Mouse (Mus musculus): ENCODE measurements around the gene Eef1akmt3. TPM values are rescaled to one million over a fixed set of nuclear protein-coding genes. Genes with fewer than 3 reads are reported as not detected.

Eef1akmt3 gene
- total RNA-seq, 2 experiments from 2014 or later = not detected

- ATAC-seq (replicated peaks; ENCODE audit: low FRiP score, poor library complexity, severe bottlenecking) = no peak
These were observed 37.5 kb downstream of the Eef1akmt3 start for GRCm38 (mm10) chr10:127003806-127004205.

- ATAC-seq (replicated peaks; ENCODE audit: low FRiP score, poor library complexity, severe bottlenecking) = no peak
These were observed 38.0 kb downstream of the Eef1akmt3 start for GRCm38 (mm10) chr10:127003334-127003733.

- ATAC-seq (replicated peaks; ENCODE audit: low FRiP score, poor library complexity, severe bottlenecking) = no peak
These were observed 38.5 kb downstream of the Eef1akmt3 start for GRCm38 (mm10) chr10:127002765-127003164.

GRCm38 (mm10) chr10:127002056-127002455 lies 39.3 kb downstream of the Eef1akmt3 start:
- no peak for ATAC-seq (replicated peaks; ENCODE audit: low FRiP score, poor library complexity, severe bottlenecking)

- no peak for ATAC-seq (replicated peaks; ENCODE audit: low FRiP score, poor library complexity, severe bottlenecking)
These were observed 40.0 kb downstream of the Eef1akmt3 start for GRCm38 (mm10) chr10:127001297-127001696.

- ATAC-seq (replicated peaks; ENCODE audit: low FRiP score, poor library complexity, severe bottlenecking) = no peak
These were observed 40.8 kb downstream of the Eef1akmt3 start, which contains the start of gene Avil for GRCm38 (mm10) chr10:127000529-127000928. TSS of gene Avil (plus strand) at chr10:127000709.

- ATAC-seq (replicated peaks; ENCODE audit: low FRiP score, poor library complexity, severe bottlenecking) = no peak
These were observed 43.8 kb downstream of the Eef1akmt3 start for GRCm38 (mm10) chr10:126997340-126998113.

- ATAC-seq (replicated peaks; ENCODE audit: low FRiP score, poor library complexity, severe bottlenecking) = no peak
These were observed 47.7 kb downstream of the Eef1akmt3 start for GRCm38 (mm10) chr10:126993621-126994020.

- ATAC-seq (replicated peaks; ENCODE audit: low FRiP score, poor library complexity, severe bottlenecking) = no peak
These were observed 49.6 kb downstream of the Eef1akmt3 start for GRCm38 (mm10) chr10:126991676-126992075.

- no peak for ATAC-seq (replicated peaks; ENCODE audit: low FRiP score, poor library complexity, severe bottlenecking)
These were observed 50.8 kb downstream of the Eef1akmt3 start for GRCm38 (mm10) chr10:126990313-126991056.

- no peak for ATAC-seq (replicated peaks; ENCODE audit: low FRiP score, poor library complexity, severe bottlenecking)
These were observed 52.7 kb downstream of the Eef1akmt3 start for GRCm38 (mm10) chr10:126988513-126989165.

- ATAC-seq (replicated peaks; ENCODE audit: low FRiP score, poor library complexity, severe bottlenecking) = no peak
These were observed 53.9 kb downstream of the Eef1akmt3 start for GRCm38 (mm10) chr10:126987183-126988118.

GRCm38 (mm10) chr10:126986541-126986961 lies 54.8 kb downstream of the Eef1akmt3 start:
- ATAC-seq (replicated peaks; ENCODE audit: low FRiP score, poor library complexity, severe bottlenecking) = no peak

- ATAC-seq (replicated peaks; ENCODE audit: low FRiP score, poor library complexity, severe bottlenecking) = no peak
These were observed 55.7 kb downstream of the Eef1akmt3 start for GRCm38 (mm10) chr10:126985579-126985978.

- ATAC-seq (replicated peaks; ENCODE audit: low FRiP score, poor library complexity, severe bottlenecking) = no peak
These were observed 56.2 kb downstream of the Eef1akmt3 start for GRCm38 (mm10) chr10:126985127-126985526.

GRCm38 (mm10) chr10:126984189-126985004 lies 56.9 kb downstream of the Eef1akmt3 start:
- no peak for ATAC-seq (replicated peaks; ENCODE audit: low FRiP score, poor library complexity, severe bottlenecking)

- no peak for ATAC-seq (replicated peaks; ENCODE audit: low FRiP score, poor library complexity, severe bottlenecking)
These were observed 58.1 kb downstream of the Eef1akmt3 start for GRCm38 (mm10) chr10:126983193-126983725.

- no peak for ATAC-seq (replicated peaks; ENCODE audit: low FRiP score, poor library complexity, severe bottlenecking)
These were observed 59.6 kb downstream of the Eef1akmt3 start for GRCm38 (mm10) chr10:126981746-126982145.
